Mouse (Mus musculus) stomach, postnatal 0 days (tissue): ENCODE results near the gene Btg1.

Experiments
- CTCF ChIP-seq: IDR thresholded peaks from 2 replicates; pipeline ENCODE4 v1.5.1; 2016; ENCODE audit warnings: antibody characterized with exemption, low read depth, mild to moderate bottlenecking, moderate library complexity
- EP300 ChIP-seq: optimal IDR thresholded peaks from 2 replicates; pipeline ENCODE3; 2016; ENCODE audit warnings: antibody characterized with exemption

- TF ChIP-seq CTCF (no peak), EP300 (no peak)
These were observed 9.1 kb upstream of the Btg1 start for GRCm38 (mm10) chr10:96607617-96608185.
